Mouse (Mus musculus) spleen, adult 2 months (tissue): ENCODE data around the gene Shroom2.

Source experiments
- CTCF ChIP-seq: fragments of 200-500 bp; IDR thresholded peaks from 2 replicates; pipeline ENCODE4 v1.5.1; 2011; ENCODE audit warnings: mild to moderate bottlenecking, inconsistent platforms; ENCODE audit not compliant: insufficient read depth, insufficient read length, insufficient replicate concordance; ENCODE audit errors: extremely low read depth
- POLR2A ChIP-seq: fragments of 200-500 bp; IDR thresholded peaks from 2 replicates; pipeline ENCODE4 v1.6.1; 2011; ENCODE audit warnings: low read depth, low read length, inconsistent platforms

DNA sequence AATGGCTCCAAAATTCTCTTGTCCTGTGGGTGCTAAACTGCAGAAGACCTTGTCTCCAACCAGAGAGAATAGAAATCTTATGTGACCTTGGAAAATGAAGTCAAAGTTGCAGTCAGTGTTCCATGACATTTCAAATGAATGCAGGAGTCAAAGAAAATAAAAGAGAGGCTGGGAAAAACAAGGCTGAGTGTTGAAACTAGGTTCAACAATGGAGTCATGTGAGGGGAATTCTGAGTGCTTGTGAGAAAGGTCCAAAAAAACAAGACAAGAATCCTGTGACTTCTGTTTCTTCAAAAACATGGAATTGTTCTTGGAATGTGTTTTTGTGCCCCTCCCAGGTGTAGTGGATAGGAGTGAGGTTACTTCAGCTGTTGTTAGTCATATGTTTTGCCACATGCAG lies 34.0 kb downstream of the Shroom2 start:
- TF ChIP-seq POLR2A = no peak
- TF ChIP-seq CTCF = no peak
